Mouse (Mus musculus) stomach, embryonic 16.5 days (tissue): Measurements from ENCODE around the gene Mss51. TPM values are rescaled to one million over a fixed set of nuclear protein-coding genes. Genes with fewer than 3 reads are reported as not detected.

Experiments
- ATAC-seq: fragments of 200-750 bp; cut with Nextera tagmentation; 2 replicates; pipeline ENCODE4 v1.8.0; 2017; ENCODE audit warnings: moderate number of reproducible peaks, moderate TSS enrichment; ENCODE audit not compliant: insufficient read depth, low FRiP score
- H3K27ac ChIP-seq: fragments of 300-500 bp; sonication (generic); 2 replicates; pipeline ENCODE4 v1.5.1; 2014; ENCODE audit warnings: low read length
- H3K27me3 ChIP-seq: fragments of 300-500 bp; sonication (generic); 2 replicates; pipeline ENCODE4 v1.6.1; 2014; ENCODE audit warnings: low read length, control low read depth, mixed read lengths; ENCODE audit not compliant: control insufficient read depth, insufficient read depth
- H3K36me3 ChIP-seq: fragments of 300-500 bp; sonication (generic); 2 replicates; pipeline ENCODE4 v1.6.1; 2014; ENCODE audit warnings: low read length; ENCODE audit not compliant: control insufficient read depth, insufficient read depth
- H3K4me1 ChIP-seq: fragments of 300-500 bp; sonication (generic); 2 replicates; pipeline ENCODE4 v1.6.1; 2014; ENCODE audit warnings: low read length, control low read depth, mixed read lengths; ENCODE audit not compliant: control insufficient read depth, insufficient read depth
- H3K4me2 ChIP-seq: fragments of 300-500 bp; sonication (generic); 2 replicates; pipeline ENCODE4 v1.6.1; 2014; ENCODE audit warnings: low read depth, low read length, mixed read lengths
- H3K4me3 ChIP-seq: fragments of 300-500 bp; sonication (generic); replicated peaks from 2 replicates; pipeline ENCODE4 v1.5.1; 2014; ENCODE audit warnings: mild to moderate bottlenecking, low read length
- H3K9ac ChIP-seq: fragments of 300-500 bp; sonication (generic); 2 replicates; pipeline ENCODE4 v1.6.1; 2014; ENCODE audit warnings: low read length
- H3K9me3 ChIP-seq: fragments of 300-500 bp; sonication (generic); replicated peaks from 2 replicates; pipeline ENCODE4 v1.6.1; 2016; ENCODE audit warnings: low read length, control low read depth; ENCODE audit not compliant: control insufficient read depth
- WGBS: fragments of 180-500 bp; shearing (Covaris S2); extraction: QIAGEN DNeasy Blood & Tissue Kit; methylation state at CpG from one replicate; pipeline ENCODE4 v1.1.7; 2014; 5-methylcytosine and 5-hydroxymethylcytosine counted together
- polyA plus RNA-seq: library from polyadenylated mRNA; unstranded; fragments of >200 nt; fragmentation: Nextera tagmentation; extraction: Ambion mirVana; gene quantifications from 2 replicates; pipeline ENCODE4 v1.2.1, GENCODE M21; 2015

Mss51 gene
- polyA plus RNA-seq, result 0.52 and 0.56 TPM in 2 replicates

DNA sequence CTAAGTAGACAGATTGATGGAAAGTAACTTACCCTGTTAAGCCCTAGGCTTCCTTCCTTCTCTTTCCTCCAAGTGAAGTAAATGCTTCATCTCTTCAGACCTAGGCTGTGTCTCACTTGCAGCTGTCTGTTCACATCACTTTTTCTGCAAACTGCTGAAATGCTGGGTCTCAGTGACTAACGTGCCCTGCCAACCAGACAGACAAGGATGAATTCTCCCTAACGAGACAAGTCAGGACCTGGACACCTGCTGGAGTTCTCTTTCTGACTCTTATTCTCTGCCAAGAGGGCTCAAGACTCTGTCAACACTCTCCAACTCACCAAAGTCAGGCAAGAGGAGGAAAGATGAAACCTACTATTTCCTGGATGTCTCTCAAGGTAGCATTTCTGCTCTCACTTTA is at the start of gene Mss51:
TSS of gene Mss51 (minus strand) at position 299 of the 400 bp plus-strand sequence.
- Histone ChIP-seq H3K4me1 (no peaks in the 10 kb centered on the region), H3K4me3 (no peak within 1 kb of the TSS), H3K36me3 (peaks cover 21% of the 10 kb centered on the region), H3K27me3 (no peaks in the 10 kb centered on the region), H3K27ac (no peak within 1 kb of the TSS), H3K9me3 (no peaks in the 10 kb centered on the region), H3K4me2 (no peak within 1 kb of the TSS), H3K9ac (no peak within 1 kb of the TSS)
- no peak for ATAC-seq
- WGBS, result 72% methylated on average over 2 of the region's 2 CpGs

GRCm38 (mm10) chr14:20546415-20546814 is 49.7 kb upstream of the Mss51 start, which contains the start of gene Ppp3cb:
Gene Ppp3cb (minus strand): TSS chr14:20546573.
- Histone ChIP-seq H3K4me2 (peak within 1 kb of the TSS; percentile 62), H3K9ac (peak within 1 kb of the TSS; percentile 99), H3K27me3 (no peaks in the 10 kb centered on the region), H3K27ac (peak within 1 kb of the TSS; percentile 97), H3K9me3 (no peaks in the 10 kb centered on the region), H3K4me3 (peak within 1 kb of the TSS; percentile 88), H3K36me3 (no peaks in the 10 kb centered on the region), H3K4me1 (peaks cover 7% of the 10 kb centered on the region)
- WGBS, result under 1% methylated on average over 29 of the region's 29 CpGs
- peak; percentile 91 for ATAC-seq

- Histone ChIP-seq H3K36me3 (no peaks in the 10 kb centered on the region), H3K4me1 (peaks cover 7% of the 10 kb centered on the region), H3K27ac (peak overlapping the region; percentile 97), H3K9ac (peak overlapping the region; percentile 99), H3K4me2 (peak overlapping the region; percentile 62), H3K27me3 (no peaks in the 10 kb centered on the region), H3K9me3 (no peaks in the 10 kb centered on the region), H3K4me3 (peak overlapping the region; percentile 88)
- WGBS, result under 1% methylated on average over 58 of the region's 67 CpGs
- ATAC-seq, result peak; percentile 99
These were observed 49.0 kb upstream of the Mss51 start for GRCm38 (mm10) chr14:20545529-20546331.

DNA sequence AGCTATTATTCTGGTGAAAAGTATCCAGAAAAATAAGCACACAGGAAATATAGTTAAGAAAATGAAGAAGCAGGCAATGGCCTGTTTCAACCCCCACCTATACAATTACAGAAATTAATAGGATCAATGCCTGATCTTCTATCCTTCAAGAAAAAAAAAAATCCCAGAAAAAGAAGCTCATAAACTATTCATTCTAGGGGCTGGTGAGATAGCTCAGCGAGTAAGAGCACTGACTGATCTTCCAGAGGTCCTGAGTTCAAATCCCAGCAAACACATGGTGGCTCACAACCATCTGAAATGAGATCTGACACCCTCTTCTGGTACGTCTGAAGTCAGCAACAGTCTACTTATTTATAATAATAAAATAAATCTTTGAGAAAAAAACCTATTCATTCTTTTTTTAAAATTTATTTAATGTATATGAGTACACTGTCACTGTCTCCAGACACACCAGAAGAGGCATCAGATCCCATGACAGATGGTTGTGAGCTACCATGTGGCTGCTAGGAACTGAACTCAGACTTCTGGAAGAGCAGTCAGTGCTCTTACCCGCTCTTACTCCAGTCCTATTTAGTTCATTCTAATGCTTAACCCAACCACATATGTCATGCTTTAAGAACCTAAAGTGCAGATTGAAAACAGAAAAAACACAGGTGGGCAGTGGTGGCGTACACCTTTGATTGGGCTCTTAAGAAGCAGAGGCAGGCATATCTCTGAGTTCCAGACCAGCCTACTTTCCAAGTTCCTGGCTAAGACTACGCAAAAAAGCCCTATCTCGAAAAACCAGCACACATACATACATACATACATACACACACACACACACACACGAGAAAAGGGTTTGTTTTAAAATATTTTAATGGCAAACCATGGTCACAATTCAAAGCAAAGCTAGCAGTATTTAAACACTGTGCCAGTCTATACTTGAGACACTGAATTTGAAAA is 48.0 kb upstream of the Mss51 start:
- ATAC-seq, result no peak
- peak overlapping the region; percentile 43; the same call in 1 of the 2 replicates for H3K9ac ChIP-seq
- 58% methylated on average over 7 of the region's 7 CpGs for WGBS

GRCm38 (mm10) chr14:20529643-20530042 is 32.9 kb upstream of the Mss51 start:
- no peaks in the 10 kb centered on the region for H3K9me3 ChIP-seq
- no peaks in the 10 kb centered on the region for H3K4me1 ChIP-seq
- no peak for ATAC-seq
- no peaks in the 10 kb centered on the region for H3K27me3 ChIP-seq
- no peak overlapping the region for H3K4me3 ChIP-seq
- H3K4me2 ChIP-seq, result no peak overlapping the region
- H3K9ac ChIP-seq, result no peak overlapping the region
- H3K27ac ChIP-seq, result no peak overlapping the region
- 84% methylated on average over 4 of the region's 4 CpGs for WGBS
- no peaks in the 10 kb centered on the region for H3K36me3 ChIP-seq

More for the DNA sequence above, 48.0 kb upstream of the Mss51 start:
- H3K4me1 ChIP-seq, result peaks cover 7% of the 10 kb centered on the region
- no peaks in the 10 kb centered on the region for H3K27me3 ChIP-seq
- peak overlapping the region; percentile 62 for H3K4me2 ChIP-seq
- H3K36me3 ChIP-seq, result no peaks in the 10 kb centered on the region
- peak overlapping the region; percentile 88 for H3K4me3 ChIP-seq
- H3K27ac ChIP-seq, result no peak overlapping the region
- no peaks in the 10 kb centered on the region for H3K9me3 ChIP-seq

DNA sequence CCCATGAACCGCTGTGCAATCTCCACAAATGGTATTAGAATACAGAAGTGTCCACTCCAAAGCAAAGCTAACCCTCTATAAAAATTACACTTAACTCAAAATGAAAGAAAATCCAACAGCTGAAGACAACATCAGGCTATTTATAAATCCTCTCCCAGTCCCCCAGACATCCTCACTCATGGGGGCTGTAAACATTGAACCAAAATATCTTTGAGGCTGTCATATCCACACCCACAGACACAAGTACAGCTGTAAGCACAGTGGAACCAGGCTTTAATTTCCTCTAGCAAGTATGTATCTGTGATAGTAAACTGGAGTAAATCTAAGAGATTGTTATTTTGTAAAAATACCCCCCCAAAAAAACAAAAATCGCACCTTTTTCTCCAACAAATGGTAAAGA is 23.5 kb upstream of the Mss51 start:
- Histone ChIP-seq H3K9ac (no peak overlapping the region), H3K36me3 (0 out of 2 replicates have a peak, but pooled peaks cover 6% of the 10 kb centered on the region)

GRCm38 (mm10) chr14:20508424-20508823 is 11.7 kb upstream of the Mss51 start:
- Histone ChIP-seq H3K36me3 (no peaks in the 10 kb centered on the region), H3K9me3 (no peaks in the 10 kb centered on the region), H3K4me1 (no peaks in the 10 kb centered on the region), H3K4me3 (no peak overlapping the region), H3K4me2 (no peak overlapping the region), H3K27me3 (no peaks in the 10 kb centered on the region), H3K27ac (no peak overlapping the region), H3K9ac (no peak overlapping the region)
- no peak for ATAC-seq
- 86% methylated on average over 2 of the region's 2 CpGs for WGBS

More for the DNA sequence above, 23.5 kb upstream of the Mss51 start:
- Histone ChIP-seq H3K4me1 (no peaks in the 10 kb centered on the region), H3K4me3 (no peak overlapping the region), H3K4me2 (no peak overlapping the region), H3K9me3 (no peaks in the 10 kb centered on the region), H3K27me3 (no peaks in the 10 kb centered on the region), H3K27ac (no peak overlapping the region)
- 98% methylated on average over 2 of the region's 2 CpGs for WGBS
- ATAC-seq, result no peak

GRCm38 (mm10) chr14:20502966-20503365 is 6.3 kb upstream of the Mss51 start:
- Histone ChIP-seq H3K27me3 (no peaks in the 10 kb centered on the region), H3K4me2 (no peak overlapping the region), H3K36me3 (peaks cover 6% of the 10 kb centered on the region; the same call in 1 of the 2 replicates), H3K4me1 (no peaks in the 10 kb centered on the region), H3K27ac (no peak overlapping the region), H3K9me3 (no peaks in the 10 kb centered on the region), H3K9ac (no peak overlapping the region), H3K4me3 (no peak overlapping the region)
- ATAC-seq, result no peak
- WGBS, result 93% methylated on average over 10 of the region's 10 CpGs
